Mouse (Mus musculus): Measurements from ENCODE around the gene Scgb1c1.

Scgb1c1 gene

GRCm38 (mm10) chr7:140843806-140844205 lies 1.5 kb upstream of the Scgb1c1 start:
- DNase-seq (ENCODE audit: low read depth): no peak

DNA sequence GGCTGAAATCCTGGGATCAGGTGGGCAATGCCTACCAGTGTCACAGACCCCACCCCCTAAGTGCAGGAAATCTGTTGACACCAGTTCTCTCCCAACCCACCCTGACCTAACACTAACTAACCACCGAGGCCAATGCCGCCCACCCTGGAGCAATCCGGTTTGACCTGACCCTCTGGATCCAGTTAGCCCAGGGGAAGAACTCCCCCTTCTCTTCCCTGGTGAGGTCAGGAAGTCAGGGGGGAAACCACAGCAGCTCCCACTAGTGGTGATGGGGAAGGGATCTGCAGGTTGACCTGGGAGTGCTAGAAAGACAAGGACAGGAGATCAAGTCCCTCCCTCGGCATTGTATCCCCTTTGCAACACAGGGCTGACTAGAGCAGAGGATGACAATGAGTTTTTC lies 336 bp downstream of the Scgb1c1 start:
- DNase-seq (ENCODE audit: low read depth): no peak

DNA sequence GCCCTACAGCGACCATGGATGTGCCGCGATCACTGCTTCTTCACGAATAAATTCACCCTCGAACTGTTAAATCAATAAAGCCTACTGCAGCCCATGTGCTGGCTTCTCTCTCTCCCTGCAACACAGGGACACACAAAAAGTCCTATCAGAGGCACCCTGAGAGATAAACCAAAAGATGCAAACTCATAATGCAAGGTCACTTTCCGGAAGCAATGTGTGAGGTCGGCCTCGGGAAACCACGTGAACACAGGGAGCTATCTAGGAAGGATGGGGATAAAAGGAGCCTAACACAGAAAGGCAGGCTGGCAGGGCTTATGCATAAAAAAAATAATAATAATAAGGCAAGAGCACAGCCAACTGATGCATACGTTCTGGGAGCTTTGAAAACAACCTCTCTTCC lies 1.3 kb downstream of the Scgb1c1 start:
- peak; percentile 59 for DNase-seq (ENCODE audit: low read depth)

DNA sequence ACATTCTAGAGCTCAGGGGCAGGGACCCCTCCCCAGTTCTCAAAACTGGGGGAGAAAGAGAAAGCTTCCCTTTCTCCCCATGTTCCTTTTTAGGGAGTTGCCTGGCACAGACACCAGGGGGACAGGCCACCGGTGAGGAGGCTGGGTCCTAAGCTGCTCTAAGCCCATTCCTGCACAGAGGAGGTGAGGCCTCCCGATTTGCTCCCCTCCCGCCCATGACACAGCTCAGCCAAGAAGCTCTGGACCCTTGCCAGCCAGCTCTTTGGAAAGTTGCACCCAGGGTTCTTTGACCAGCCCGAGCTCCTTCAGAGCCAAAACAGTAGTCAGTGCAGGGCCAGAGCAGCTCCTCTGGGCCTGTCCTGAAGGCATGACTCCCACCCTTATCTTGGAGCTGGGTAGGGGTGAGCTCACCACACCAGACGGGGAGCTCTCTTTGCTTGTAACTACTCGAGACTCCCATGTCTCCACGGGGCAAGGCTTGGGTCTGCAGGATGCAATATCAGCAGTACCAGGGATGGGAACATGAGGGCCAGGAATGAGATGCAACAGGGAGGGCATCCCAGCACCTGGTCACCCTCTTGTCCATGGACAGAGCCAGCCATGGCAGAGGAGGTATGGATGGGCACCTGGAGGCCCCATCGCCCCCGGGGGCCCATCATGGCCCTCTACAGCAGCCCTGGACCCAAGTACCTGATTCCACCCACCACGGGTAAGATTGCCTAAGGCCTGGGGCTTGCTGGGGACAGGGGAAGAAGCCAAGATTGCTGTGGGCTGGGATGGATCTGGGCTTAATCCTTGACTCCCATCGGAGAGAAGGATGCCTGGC lies 2.6 kb downstream of the Scgb1c1 start, which contains the start of gene Odf3:
Gene Odf3, plus strand, starts transcription at position 51 of the 826 bp plus-strand sequence.
- no peak for DNase-seq (ENCODE audit: low read depth)

GRCm38 (mm10) chr7:140848591-140848990 lies 3.2 kb downstream of the Scgb1c1 start:
- DNase-seq (ENCODE audit: low read depth): no peak

- no peak for DNase-seq (ENCODE audit: low read depth)
These were observed 6.6 kb downstream of the Scgb1c1 start for GRCm38 (mm10) chr7:140851916-140852315.

- DNase-seq (ENCODE audit: low read depth): no peak
These were observed 8.0 kb downstream of the Scgb1c1 start for GRCm38 (mm10) chr7:140853386-140853785.

- no peak for DNase-seq (ENCODE audit: low read depth)
These were observed 9.1 kb downstream of the Scgb1c1 start for GRCm38 (mm10) chr7:140854483-140854882.

DNA sequence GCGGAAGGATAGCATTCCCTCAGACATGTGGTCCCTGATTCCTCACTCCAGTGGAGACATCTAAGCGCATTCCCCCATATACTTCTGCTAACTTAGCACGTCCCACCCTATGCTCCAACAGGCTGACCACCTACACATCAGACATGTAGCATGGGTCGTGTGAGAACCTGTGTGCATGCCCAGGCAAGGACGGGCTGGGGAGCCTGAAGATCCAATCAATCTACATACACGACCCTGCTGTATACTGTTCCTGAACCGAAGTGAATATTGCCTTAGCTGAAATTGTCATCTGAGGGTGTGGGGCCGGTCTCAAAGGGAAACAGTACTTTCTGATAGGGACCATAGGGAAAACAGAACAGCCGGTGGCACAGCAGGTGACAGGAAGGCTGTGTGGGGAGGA lies 9.8 kb downstream of the Scgb1c1 start:
- no peak for DNase-seq (ENCODE audit: low read depth)

DNA sequence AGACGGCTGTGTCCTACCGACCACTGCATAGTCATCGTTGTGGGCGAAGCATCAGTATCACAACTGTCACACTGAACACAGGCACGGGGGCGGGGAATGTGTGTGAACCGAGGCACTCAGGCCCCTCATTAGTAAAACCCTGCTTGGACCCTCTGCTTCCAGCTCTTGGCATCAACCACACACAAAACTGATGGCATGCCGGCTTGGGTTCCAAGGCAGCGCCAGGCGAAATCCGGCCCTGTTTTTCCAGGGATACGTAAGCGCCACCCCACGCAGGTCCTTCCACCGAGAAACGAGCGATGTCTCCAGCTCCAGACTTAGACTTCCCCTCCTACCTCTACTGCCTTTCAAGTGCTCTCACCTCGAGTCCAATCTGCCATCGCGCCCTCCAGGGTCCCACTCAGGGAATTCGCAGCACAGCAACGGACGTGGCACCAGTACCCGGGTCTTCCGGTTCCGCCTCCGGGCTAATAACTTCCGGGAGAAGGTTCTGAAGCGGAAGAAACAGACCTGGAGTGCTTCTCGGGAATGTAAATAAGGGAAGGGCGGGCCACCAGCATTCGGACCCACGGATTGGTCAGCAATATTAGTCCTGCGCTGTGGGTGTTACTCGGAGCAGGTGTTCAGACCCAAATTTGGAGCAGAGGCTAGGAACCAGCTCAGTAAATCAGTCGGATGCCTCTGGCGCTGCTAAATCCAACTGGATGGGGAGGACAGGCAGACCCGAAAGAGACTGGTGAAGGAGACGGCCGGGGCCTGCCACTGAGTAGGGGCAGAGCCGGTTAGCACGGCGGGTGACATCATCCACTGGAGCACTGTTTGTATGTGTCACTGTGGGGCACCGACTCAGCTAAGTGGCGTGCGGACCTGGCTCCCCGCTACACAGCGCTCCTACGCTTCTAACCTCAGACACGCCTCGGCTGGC lies 10.8 kb downstream of the Scgb1c1 start, which contains the start of gene Gm45785:
Gene Gm45785, minus strand, starts transcription at position 472 of the 925 bp plus-strand sequence.
- peak; percentile 96 for DNase-seq (ENCODE audit: low read depth)

GRCm38 (mm10) chr7:140856785-140857549 lies 11.6 kb downstream of the Scgb1c1 start, which contains the start of gene Ric8a:
Gene Ric8a (plus strand): TSS chr7:140856957.
- peak; percentile 90 for DNase-seq (ENCODE audit: low read depth)

DNA sequence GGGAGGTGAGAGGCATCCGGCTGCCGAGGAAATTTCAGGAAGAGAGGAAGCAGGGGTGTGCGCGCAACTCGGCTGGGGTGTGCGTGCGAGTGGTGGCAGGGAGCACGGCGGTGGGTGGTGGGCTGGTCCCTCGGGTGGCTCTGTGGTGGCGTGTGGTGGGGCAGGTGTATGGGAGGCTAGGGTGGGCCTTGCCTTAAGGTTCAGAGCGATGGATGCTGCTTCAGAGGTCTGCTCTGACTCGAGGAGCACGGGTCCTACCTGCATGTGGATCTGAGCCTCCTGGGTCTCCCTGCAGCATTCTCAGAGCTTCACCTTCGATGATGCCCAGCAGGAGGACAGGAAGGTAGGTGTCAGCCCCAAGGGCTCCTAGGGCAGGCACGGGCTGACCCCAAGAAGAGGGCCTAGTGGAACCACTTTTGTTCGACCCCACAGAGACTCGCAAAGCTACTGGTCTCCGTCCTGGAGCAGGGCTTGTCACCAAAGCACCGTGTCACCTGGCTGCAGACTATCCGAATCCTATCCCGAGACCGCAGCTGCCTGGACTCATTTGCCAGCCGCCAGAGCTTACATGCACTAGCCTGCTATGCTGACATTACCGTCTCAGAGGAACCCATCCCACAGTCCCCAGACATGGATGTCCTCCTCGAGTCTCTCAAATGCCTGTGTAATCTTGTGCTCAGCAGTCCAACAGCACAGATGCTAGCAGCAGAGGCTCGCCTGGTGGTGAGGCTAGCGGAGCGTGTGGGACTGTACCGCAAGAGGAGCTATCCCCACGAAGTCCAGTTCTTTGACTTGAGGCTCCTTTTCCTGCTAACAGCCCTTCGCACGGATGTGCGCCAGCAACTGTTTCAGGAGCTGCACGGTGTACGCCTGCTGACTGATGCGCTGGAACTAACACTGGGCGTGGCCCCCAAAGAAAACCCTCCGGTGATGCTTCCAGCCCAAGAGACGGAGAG lies 12.5 kb downstream of the Scgb1c1 start, which contains the start of gene Bet1l:
Gene Bet1l, minus strand, starts transcription at position 28 of the 956 bp plus-strand sequence.
- peak; percentile 39 for DNase-seq (ENCODE audit: low read depth)

GRCm38 (mm10) chr7:140858746-140859145 lies 13.4 kb downstream of the Scgb1c1 start:
- no peak for DNase-seq (ENCODE audit: low read depth)

DNA sequence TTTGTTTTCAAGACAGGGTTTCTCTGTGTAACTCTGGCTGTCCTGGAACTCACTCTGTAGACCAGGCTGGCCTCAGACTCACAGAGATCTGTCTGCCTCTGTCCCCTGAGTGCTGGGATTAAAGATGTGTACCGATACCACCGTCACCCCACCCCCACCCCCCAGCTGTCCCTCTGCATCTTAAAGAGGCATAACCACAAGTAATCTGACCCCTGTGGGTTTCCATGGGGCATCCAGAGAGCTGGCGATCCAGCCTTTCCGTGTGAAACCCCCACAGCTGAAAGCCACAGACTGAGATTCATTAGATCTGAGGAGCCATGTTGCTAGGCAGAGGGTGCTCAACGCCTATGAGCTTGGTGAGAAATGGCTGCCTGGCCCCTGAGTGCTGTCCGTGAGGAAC lies 14.7 kb downstream of the Scgb1c1 start:
- peak; percentile 78 for DNase-seq (ENCODE audit: low read depth)

DNA sequence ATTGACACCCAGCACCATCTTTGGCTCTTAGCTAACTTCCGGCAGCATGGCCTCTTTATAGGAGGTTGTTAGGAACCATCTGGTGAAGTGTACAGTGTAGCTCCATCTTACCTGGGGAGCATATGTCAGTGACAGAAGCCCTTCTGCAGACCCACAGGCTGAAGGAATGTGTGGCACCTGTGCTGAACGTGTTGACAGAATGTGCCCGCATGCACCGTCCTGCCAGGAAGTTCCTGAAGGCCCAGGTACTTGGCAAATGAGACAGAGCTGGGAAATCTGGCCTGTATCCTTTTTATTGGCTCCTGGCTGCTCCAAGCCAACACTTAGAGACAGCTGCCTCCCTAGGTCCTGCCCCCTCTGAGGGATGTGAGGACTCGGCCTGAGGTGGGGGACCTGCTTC lies 15.4 kb downstream of the Scgb1c1 start:
- DNase-seq (ENCODE audit: low read depth): no peak

- no peak for DNase-seq (ENCODE audit: low read depth)
These were observed 19.4 kb downstream of the Scgb1c1 start for GRCm38 (mm10) chr7:140864761-140865160.

GRCm38 (mm10) chr7:140874224-140874623 lies 28.9 kb downstream of the Scgb1c1 start:
- DNase-seq (ENCODE audit: low read depth): peak; percentile 98

- DNase-seq (ENCODE audit: low read depth): peak; percentile 60
These were observed 32.0 kb downstream of the Scgb1c1 start for GRCm38 (mm10) chr7:140877364-140877763.

DNA sequence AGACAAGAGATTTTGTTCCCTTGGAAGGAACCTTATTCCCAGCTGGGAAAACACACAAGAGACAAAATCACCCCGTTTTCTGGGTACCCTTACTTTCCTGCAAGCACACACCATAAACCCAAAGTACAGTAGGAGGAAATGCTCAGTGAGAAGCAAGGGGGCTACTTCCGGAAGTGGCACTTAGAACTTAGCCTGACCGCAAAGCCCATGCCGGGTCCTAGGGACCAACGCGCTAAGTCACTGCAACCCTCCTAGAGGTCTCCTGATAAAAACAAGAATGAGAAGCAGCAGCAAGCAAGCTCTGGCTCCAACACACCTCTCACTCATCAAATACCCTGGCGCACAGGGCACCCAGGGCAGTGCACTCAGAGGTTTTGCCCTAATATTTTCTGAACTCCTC lies 34.0 kb downstream of the Scgb1c1 start:
- peak; percentile 91 for DNase-seq (ENCODE audit: low read depth)

- no peak for DNase-seq (ENCODE audit: low read depth)
These were observed 35.1 kb downstream of the Scgb1c1 start for GRCm38 (mm10) chr7:140880419-140880818.

Measured in 416B (cell line).